Mouse (Mus musculus): ENCODE data around the gene Ccr1l1. TPM values are rescaled to one million over a fixed set of nuclear protein-coding genes. Genes with fewer than 3 reads are reported as not detected.

The Ccr1l1 gene
- polyA plus RNA-seq, 1 experiment from 2014 or later = not detected

- 83% methylated on average over 2 of the region's 2 CpGs for WGBS
- Histone ChIP-seq H3K36me3 (no peaks in the 10 kb centered on the region), H3K4me1 (replicated peaks) (no peaks in the 10 kb centered on the region), H3K27me3 (ENCODE audit: insufficient read depth, poor library complexity, severe bottlenecking) (no peaks in the 10 kb centered on the region), H3K27ac (no peak overlapping the region), H3K9me3 (no peaks in the 10 kb centered on the region), H3K4me3 (no peak overlapping the region)
- no peak for DNase-seq (ENCODE audit: low spot score)
Observed at GRCm38 (mm10) chr9:123949432-123949831, 28.8 kb downstream of the Ccr1l1 start.

DNA sequence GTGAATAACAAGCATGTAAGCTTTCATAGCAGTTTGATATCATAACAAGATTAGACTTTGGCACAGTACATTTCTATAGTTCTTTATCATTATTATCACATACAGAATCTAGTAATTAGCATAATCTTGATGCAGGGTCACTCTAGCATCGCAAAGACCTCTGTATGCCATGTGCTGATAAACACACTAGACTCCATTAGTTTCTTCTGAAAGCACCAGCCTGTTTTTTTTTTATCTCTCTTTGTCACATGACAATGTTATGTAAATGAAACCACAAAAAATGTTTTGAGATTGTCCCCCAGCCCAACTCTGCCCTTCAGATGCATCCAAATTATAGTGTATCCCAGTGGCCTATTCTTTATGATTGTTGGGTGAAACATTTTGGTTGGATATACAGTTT, 30.4 kb downstream of the Ccr1l1 start:
- H3K4me3 ChIP-seq = no peak overlapping the region
- no peak overlapping the region for H3K27ac ChIP-seq
- no peaks in the 10 kb centered on the region for H3K27me3 ChIP-seq (ENCODE audit: insufficient read depth, poor library complexity, severe bottlenecking)
- H3K9me3 ChIP-seq = no peaks in the 10 kb centered on the region
- no peaks in the 10 kb centered on the region for H3K4me1 ChIP-seq (replicated peaks)
- DNase-seq (ENCODE audit: low spot score) = no peak
- 79% methylated on average over 1 of the region's 1 CpGs for WGBS
- no peaks in the 10 kb centered on the region for H3K36me3 ChIP-seq

- DNase-seq (ENCODE audit: low spot score) = no peak
- H3K4me1 ChIP-seq (replicated peaks) = no peaks in the 10 kb centered on the region
- H3K36me3 ChIP-seq = no peaks in the 10 kb centered on the region
- H3K9me3 ChIP-seq = no peaks in the 10 kb centered on the region
- H3K27me3 ChIP-seq (ENCODE audit: insufficient read depth, poor library complexity, severe bottlenecking) = no peaks in the 10 kb centered on the region
- WGBS = 88% methylated on average over 3 of the region's 3 CpGs
- H3K4me3 ChIP-seq = no peak overlapping the region
- no peak overlapping the region for H3K27ac ChIP-seq
Observed at GRCm38 (mm10) chr9:123942025-123942424, 36.2 kb downstream of the Ccr1l1 start.

- no peaks in the 10 kb centered on the region for H3K4me1 ChIP-seq (replicated peaks)
- no peaks in the 10 kb centered on the region for H3K36me3 ChIP-seq
- no peak overlapping the region for H3K27ac ChIP-seq
- H3K27me3 ChIP-seq (ENCODE audit: insufficient read depth, poor library complexity, severe bottlenecking) = no peaks in the 10 kb centered on the region
- DNase-seq (ENCODE audit: low spot score) = no peak
- H3K9me3 ChIP-seq = no peaks in the 10 kb centered on the region
- H3K4me3 ChIP-seq = no peak overlapping the region
- 83% methylated on average over 2 of the region's 2 CpGs for WGBS
Observed at GRCm38 (mm10) chr9:123941316-123941715, 36.9 kb downstream of the Ccr1l1 start.

DNA sequence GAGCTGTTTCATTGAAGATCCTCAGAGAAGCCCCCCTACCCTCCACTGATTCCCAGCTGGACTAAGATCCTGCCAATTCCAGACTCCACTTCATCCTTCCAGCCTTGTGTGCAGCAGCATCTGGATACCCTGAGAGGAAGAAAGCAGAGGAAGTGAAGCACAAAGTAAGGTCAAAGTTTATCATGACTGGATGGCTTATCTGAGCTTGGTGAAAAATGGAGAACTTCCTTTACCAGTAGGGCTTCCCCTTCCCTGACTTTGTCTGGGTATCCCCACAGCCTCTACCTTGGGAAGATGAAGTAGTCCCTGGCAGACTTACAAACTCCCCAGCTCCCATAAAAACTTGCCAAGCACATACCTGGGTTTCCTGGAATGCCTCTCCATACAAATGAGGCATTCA, 37.6 kb downstream of the Ccr1l1 start:
- H3K4me3 ChIP-seq = no peak overlapping the region

GRCm38 (mm10) chr9:123940168-123940567, 38.0 kb downstream of the Ccr1l1 start:
- H3K36me3 ChIP-seq = no peaks in the 10 kb centered on the region
- WGBS = 82% methylated on average over 1 of the region's 1 CpGs
- H3K27ac ChIP-seq = no peak overlapping the region
- no peak overlapping the region for H3K4me3 ChIP-seq
- no peaks in the 10 kb centered on the region for H3K4me1 ChIP-seq (replicated peaks)
- DNase-seq (ENCODE audit: low spot score) = no peak
- no peaks in the 10 kb centered on the region for H3K9me3 ChIP-seq
- no peaks in the 10 kb centered on the region for H3K27me3 ChIP-seq (ENCODE audit: insufficient read depth, poor library complexity, severe bottlenecking)

More for the DNA sequence above, 37.6 kb downstream of the Ccr1l1 start:
- H3K4me1 ChIP-seq (replicated peaks) = no peaks in the 10 kb centered on the region
- H3K27me3 ChIP-seq (ENCODE audit: insufficient read depth, poor library complexity, severe bottlenecking) = no peaks in the 10 kb centered on the region
- no peak for DNase-seq (ENCODE audit: low spot score)
- no peaks in the 10 kb centered on the region for H3K9me3 ChIP-seq
- no peak overlapping the region for H3K27ac ChIP-seq
- no peaks in the 10 kb centered on the region for H3K36me3 ChIP-seq

DNA sequence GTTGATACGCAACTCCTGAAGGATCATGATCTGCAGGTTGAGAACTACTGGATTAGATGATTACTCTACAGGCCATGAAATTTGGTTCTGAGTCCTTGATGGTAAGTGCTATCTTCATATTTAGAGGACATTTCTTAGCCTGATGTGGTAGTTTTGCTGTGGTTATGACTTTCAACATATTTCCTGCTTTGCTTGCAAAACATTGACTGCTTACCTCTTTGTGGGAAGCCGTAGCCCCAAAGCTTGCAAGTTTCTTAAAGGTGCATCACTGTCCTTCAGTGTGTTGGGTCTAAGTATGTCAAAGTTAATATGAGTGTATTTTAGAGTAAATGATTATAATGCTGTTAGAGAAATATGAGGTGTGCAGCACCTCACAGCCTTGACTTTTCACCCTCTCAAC, 40.2 kb downstream of the Ccr1l1 start:
- Histone ChIP-seq H3K36me3 (no peaks in the 10 kb centered on the region), H3K4me3 (no peak overlapping the region), H3K27me3 (ENCODE audit: insufficient read depth, poor library complexity, severe bottlenecking) (no peaks in the 10 kb centered on the region), H3K4me1 (replicated peaks) (no peaks in the 10 kb centered on the region), H3K9me3 (no peaks in the 10 kb centered on the region), H3K27ac (no peak overlapping the region)
- DNase-seq (ENCODE audit: low spot score) = no peak
- 92% methylated on average over 2 of the region's 2 CpGs for WGBS

- WGBS = 90% methylated on average over 9 of the region's 9 CpGs
- H3K9me3 ChIP-seq = no peaks in the 10 kb centered on the region
- H3K36me3 ChIP-seq = no peaks in the 10 kb centered on the region
- no peak overlapping the region for H3K4me3 ChIP-seq
- DNase-seq (ENCODE audit: low spot score) = no peak
- H3K27ac ChIP-seq = no peak overlapping the region
- H3K27me3 ChIP-seq (ENCODE audit: insufficient read depth, poor library complexity, severe bottlenecking) = no peaks in the 10 kb centered on the region
- no peaks in the 10 kb centered on the region for H3K4me1 ChIP-seq (replicated peaks)
Observed at GRCm38 (mm10) chr9:123936604-123937280, 41.5 kb downstream of the Ccr1l1 start.

GRCm38 (mm10) chr9:123935776-123936175, 42.4 kb downstream of the Ccr1l1 start:
- Histone ChIP-seq H3K4me1 (replicated peaks) (no peaks in the 10 kb centered on the region), H3K9me3 (no peaks in the 10 kb centered on the region), H3K27me3 (ENCODE audit: insufficient read depth, poor library complexity, severe bottlenecking) (no peaks in the 10 kb centered on the region), H3K36me3 (no peaks in the 10 kb centered on the region), H3K4me3 (no peak overlapping the region), H3K27ac (no peak overlapping the region)
- DNase-seq (ENCODE audit: low spot score) = no peak
- 89% methylated on average over 5 of the region's 5 CpGs for WGBS

DNA sequence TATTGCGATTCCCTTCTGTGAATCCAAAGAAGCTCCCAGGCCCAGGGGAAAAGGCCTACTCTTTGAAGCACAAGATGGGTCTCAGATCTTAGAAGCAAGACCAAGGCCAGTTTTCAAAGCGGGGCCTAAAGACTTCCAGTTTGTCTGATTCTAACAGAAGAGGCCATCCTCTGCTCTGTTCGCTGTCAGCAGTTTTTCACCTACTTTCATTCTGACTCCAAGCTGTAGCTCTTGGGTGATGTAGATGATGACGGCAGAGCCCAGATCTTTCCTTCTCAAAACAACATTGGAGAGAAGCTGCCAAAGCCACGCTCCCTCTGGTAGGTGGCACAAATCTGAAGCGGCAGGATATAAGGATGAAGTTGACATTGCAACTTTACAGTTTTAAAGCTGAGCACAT, 42.9 kb downstream of the Ccr1l1 start:
- WGBS = 93% methylated on average over 6 of the region's 6 CpGs
- no peak for DNase-seq (ENCODE audit: low spot score)
- no peaks in the 10 kb centered on the region for H3K9me3 ChIP-seq
- H3K4me1 ChIP-seq (replicated peaks) = no peaks in the 10 kb centered on the region
- no peak overlapping the region for H3K4me3 ChIP-seq
- no peaks in the 10 kb centered on the region for H3K27me3 ChIP-seq (ENCODE audit: insufficient read depth, poor library complexity, severe bottlenecking)
- no peaks in the 10 kb centered on the region for H3K36me3 ChIP-seq
- H3K27ac ChIP-seq = no peak overlapping the region

GRCm38 (mm10) chr9:123933716-123934445, 44.3 kb downstream of the Ccr1l1 start:
- H3K9me3 ChIP-seq = no peaks in the 10 kb centered on the region
- no peaks in the 10 kb centered on the region for H3K4me1 ChIP-seq (replicated peaks)
- DNase-seq (ENCODE audit: low spot score) = no peak
- WGBS = 92% methylated on average over 5 of the region's 5 CpGs
- no peaks in the 10 kb centered on the region for H3K36me3 ChIP-seq
- no peaks in the 10 kb centered on the region for H3K27me3 ChIP-seq (ENCODE audit: insufficient read depth, poor library complexity, severe bottlenecking)
- H3K27ac ChIP-seq = no peak overlapping the region
- no peak overlapping the region for H3K4me3 ChIP-seq

- no peaks in the 10 kb centered on the region for H3K9me3 ChIP-seq
- H3K36me3 ChIP-seq = no peaks in the 10 kb centered on the region
- no peaks in the 10 kb centered on the region for H3K27me3 ChIP-seq (ENCODE audit: insufficient read depth, poor library complexity, severe bottlenecking)
- no peaks in the 10 kb centered on the region for H3K4me1 ChIP-seq (replicated peaks)
- no peak overlapping the region for H3K27ac ChIP-seq
- 94% methylated on average over 19 of the region's 19 CpGs for WGBS
- no peak overlapping the region for H3K4me3 ChIP-seq
- DNase-seq (ENCODE audit: low spot score) = no peak
Observed at GRCm38 (mm10) chr9:123932911-123933675, 45.1 kb downstream of the Ccr1l1 start.

Data from hindbrain, embryonic 10.5 days (tissue).